Mouse (Mus musculus) lung, postnatal 0 days (tissue): ENCODE measurements around the gene Rab43. TPM values are rescaled to one million over a fixed set of nuclear protein-coding genes. Genes with fewer than 3 reads are reported as not detected.
A peak's percentile ranks its signal among the peaks of the same experiment; 100 is the strongest.

ENCODE experiments used
- ATAC-seq: fragments of 200-750 bp; cut with Nextera tagmentation; 2 replicates; pipeline ENCODE4 v1.8.0; 2017; ENCODE audit warnings: moderate library complexity
- DNase-seq: peaks from one replicate; pipeline ENCODE4 v3.0.0-alpha.2; 2016; ENCODE audit warnings: low spot score
- H3K27ac ChIP-seq: fragments of 300-500 bp; sonication (generic); 2 replicates; pipeline ENCODE4 v1.5.1; 2014; ENCODE audit warnings: antibody characterized with exemption, mild to moderate bottlenecking, low read length, mixed read lengths
- H3K27me3 ChIP-seq: fragments of 300-500 bp; sonication (generic); replicated peaks from 2 replicates; pipeline ENCODE4 v1.6.1; 2014; ENCODE audit warnings: low read length, mixed read lengths; ENCODE audit not compliant: insufficient read depth
- H3K36me3 ChIP-seq: fragments of 300-500 bp; sonication (generic); 2 replicates; pipeline ENCODE4 v1.6.1; 2014; ENCODE audit warnings: low read length, mixed read lengths; ENCODE audit not compliant: insufficient read depth
- H3K4me1 ChIP-seq: fragments of 300-500 bp; sonication (generic); 2 replicates; pipeline ENCODE4 v1.6.1; 2014; ENCODE audit warnings: antibody characterized with exemption, low read depth, low read length, mixed read lengths; ENCODE audit not compliant: insufficient read depth
- H3K4me2 ChIP-seq: fragments of 300-500 bp; sonication (generic); replicated peaks from 2 replicates; pipeline ENCODE4 v1.6.1; 2014; ENCODE audit warnings: low read depth, mild to moderate bottlenecking, low read length, moderate library complexity, mixed read lengths
- H3K4me3 ChIP-seq: fragments of 300-500 bp; sonication (generic); 2 replicates; pipeline ENCODE4 v1.5.1; 2014; ENCODE audit warnings: low read depth, low read length
- H3K9ac ChIP-seq: fragments of 300-500 bp; sonication (generic); replicated peaks from 2 replicates; pipeline ENCODE4 v1.6.1; 2014; ENCODE audit warnings: low read depth, mild to moderate bottlenecking
- H3K9me3 ChIP-seq: fragments of 300-500 bp; sonication (generic); 2 replicates; pipeline ENCODE4 v1.6.1; 2016; ENCODE audit warnings: low read length, mixed read lengths
- CTCF ChIP-seq: IDR thresholded peaks from 2 replicates; pipeline ENCODE4 v1.5.1; 2016; ENCODE audit warnings: antibody characterized with exemption, mild to moderate bottlenecking
- EP300 ChIP-seq: IDR thresholded peaks from 2 replicates; pipeline ENCODE4 v1.6.1; 2016; ENCODE audit warnings: antibody characterized with exemption, mild to moderate bottlenecking, control low read depth
- WGBS: fragments of 180-500 bp; shearing (Covaris S2); extraction: QIAGEN DNeasy Blood & Tissue Kit; methylation state at CpG from one replicate; pipeline ENCODE4 v1.1.7; 2014; 5-methylcytosine and 5-hydroxymethylcytosine counted together
- polyA plus RNA-seq: library from polyadenylated mRNA; unstranded; fragments of >200 nt; fragmentation: Nextera tagmentation; extraction: Ambion mirVana; gene quantifications from 2 replicates; pipeline ENCODE4 v1.2.1, GENCODE M21; 2015

Rab43 gene
- polyA plus RNA-seq, 1 experiment from 2014 or later, result 15.1 TPM

DNA sequence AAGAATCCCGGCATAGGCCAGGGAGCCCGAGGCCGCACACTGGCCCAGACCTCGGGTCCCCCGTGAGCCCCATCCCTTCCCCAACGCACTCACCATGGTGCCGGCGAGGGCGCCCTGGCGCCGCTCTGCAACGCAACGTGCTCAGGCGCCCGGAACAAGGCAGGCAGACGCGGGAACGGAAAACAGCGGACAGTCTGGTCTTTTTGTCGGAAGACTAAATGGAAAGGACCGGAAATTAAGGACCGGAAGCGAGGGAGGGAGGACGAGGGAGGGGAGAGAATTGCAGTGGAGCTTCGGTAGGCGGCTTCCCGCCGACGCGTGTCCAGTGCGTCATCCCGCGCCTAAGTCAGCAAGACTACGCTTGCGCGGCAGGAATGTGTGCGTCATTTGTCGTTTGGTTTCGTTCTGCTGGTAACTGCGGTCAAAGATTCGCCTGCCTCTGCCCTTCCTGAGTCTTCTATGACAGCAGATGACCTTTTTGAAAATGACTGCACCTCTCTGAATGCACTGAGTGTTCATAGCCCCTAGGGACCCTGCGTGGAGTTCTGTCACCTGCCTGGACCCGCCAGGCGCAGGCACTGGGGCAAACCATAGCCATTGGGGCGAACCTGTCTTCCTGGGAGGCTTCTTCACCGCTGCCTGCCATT lies 26.7 kb upstream of the Rab43 start, which contains the start of gene Isy1:
Isy1 (minus strand) TSS at position 248 of the 647 bp plus-strand sequence.
- Histone ChIP-seq H3K27ac (peak within 1 kb of the TSS; percentile 95), H3K27me3 (no peaks in the 10 kb centered on the region), H3K36me3 (peaks cover 10% of the 10 kb centered on the region), H3K9ac (peak within 1 kb of the TSS; percentile 82), H3K9me3 (no peaks in the 10 kb centered on the region), H3K4me2 (peak within 1 kb of the TSS; percentile 81), H3K4me1 (no peaks in the 10 kb centered on the region), H3K4me3 (peak within 1 kb of the TSS; percentile 63)
- DNase-seq (peak; percentile 99), ATAC-seq (peak; percentile 99)
- WGBS, result under 1% methylated on average over 46 of the region's 46 CpGs
- TF ChIP-seq CTCF (peak; percentile 38), EP300 (peak; percentile 70)

GRCm38 (mm10) chr6:87835695-87836094 lies 23.7 kb upstream of the Rab43 start, which contains the start of gene Gm45140:
TSS of gene Gm45140 (minus strand) at chr6:87835795.
- WGBS, result 89% methylated on average over 7 of the region's 7 CpGs
- H3K27ac ChIP-seq, result no peak within 1 kb of the TSS
- H3K9ac ChIP-seq, result no peak within 1 kb of the TSS
- peaks cover 6% of the 10 kb centered on the region for H3K36me3 ChIP-seq
- ATAC-seq, result no peak
- no peaks in the 10 kb centered on the region for H3K9me3 ChIP-seq
- no peaks in the 10 kb centered on the region for H3K4me1 ChIP-seq
- TF ChIP-seq CTCF (no peak), EP300 (no peak)
- H3K27me3 ChIP-seq, result no peaks in the 10 kb centered on the region
- DNase-seq, result no peak
- no peak within 1 kb of the TSS for H3K4me3 ChIP-seq
- H3K4me2 ChIP-seq, result no peak within 1 kb of the TSS

- 100% methylated on average over 2 of the region's 2 CpGs for WGBS
- DNase-seq, result no peak
- peaks cover 35% of the 10 kb centered on the region for H3K36me3 ChIP-seq
These were observed 8.4 kb upstream of the Rab43 start for GRCm38 (mm10) chr6:87820366-87820765.

DNA sequence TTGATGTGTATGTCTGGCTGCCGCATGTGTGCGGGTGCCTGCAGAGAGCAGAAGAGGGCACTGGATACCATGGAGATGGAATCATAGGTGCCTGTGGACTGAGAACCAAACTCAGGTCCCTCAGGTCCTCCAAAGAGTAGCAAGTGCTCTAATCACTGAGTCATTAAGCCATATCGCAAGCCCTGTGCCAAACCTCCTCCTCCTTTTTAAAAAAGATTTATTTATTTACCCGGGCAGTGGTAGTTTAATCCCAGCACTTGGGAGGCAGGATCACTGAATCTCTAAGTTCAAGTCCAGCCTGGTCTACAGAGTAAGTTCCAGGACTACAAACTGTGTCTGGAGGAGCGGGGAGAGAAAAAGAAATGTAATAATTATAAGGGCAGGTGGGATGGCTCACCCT lies 2.5 kb upstream of the Rab43 start:
- no peak for DNase-seq
- Histone ChIP-seq H3K9ac (no peak overlapping the region), H3K36me3 (peaks cover 22% of the 10 kb centered on the region; the same call in 1 of the 2 replicates), H3K4me3 (no peak overlapping the region), H3K4me2 (no peak overlapping the region), H3K27ac (no peak overlapping the region), H3K9me3 (no peaks in the 10 kb centered on the region), H3K27me3 (no peaks in the 10 kb centered on the region), H3K4me1 (peaks cover 3% of the 10 kb centered on the region; the same call in 1 of the 2 replicates)
- 87% methylated on average over 5 of the region's 5 CpGs for WGBS
- TF ChIP-seq EP300 (no peak), CTCF (no peak)
- ATAC-seq, result no peak

More at GRCm38 (mm10) chr6:87820366-87820765, 8.4 kb upstream of the Rab43 start:
- no peak for ATAC-seq
- H3K4me3 ChIP-seq, result no peak overlapping the region
- no peaks in the 10 kb centered on the region for H3K27me3 ChIP-seq
- no peak for TF ChIP-seq EP300
- no peak for TF ChIP-seq CTCF
- H3K4me2 ChIP-seq, result no peak overlapping the region
- H3K4me1 ChIP-seq, result no peaks in the 10 kb centered on the region
- H3K27ac ChIP-seq, result no peak overlapping the region
- no peak overlapping the region for H3K9ac ChIP-seq
- no peaks in the 10 kb centered on the region for H3K9me3 ChIP-seq

- peak; percentile 9 for DNase-seq
- WGBS, result 88% methylated on average over 1 of the region's 1 CpGs
These were observed 692 bp upstream of the Rab43 start for GRCm38 (mm10) chr6:87812656-87813055.

DNA sequence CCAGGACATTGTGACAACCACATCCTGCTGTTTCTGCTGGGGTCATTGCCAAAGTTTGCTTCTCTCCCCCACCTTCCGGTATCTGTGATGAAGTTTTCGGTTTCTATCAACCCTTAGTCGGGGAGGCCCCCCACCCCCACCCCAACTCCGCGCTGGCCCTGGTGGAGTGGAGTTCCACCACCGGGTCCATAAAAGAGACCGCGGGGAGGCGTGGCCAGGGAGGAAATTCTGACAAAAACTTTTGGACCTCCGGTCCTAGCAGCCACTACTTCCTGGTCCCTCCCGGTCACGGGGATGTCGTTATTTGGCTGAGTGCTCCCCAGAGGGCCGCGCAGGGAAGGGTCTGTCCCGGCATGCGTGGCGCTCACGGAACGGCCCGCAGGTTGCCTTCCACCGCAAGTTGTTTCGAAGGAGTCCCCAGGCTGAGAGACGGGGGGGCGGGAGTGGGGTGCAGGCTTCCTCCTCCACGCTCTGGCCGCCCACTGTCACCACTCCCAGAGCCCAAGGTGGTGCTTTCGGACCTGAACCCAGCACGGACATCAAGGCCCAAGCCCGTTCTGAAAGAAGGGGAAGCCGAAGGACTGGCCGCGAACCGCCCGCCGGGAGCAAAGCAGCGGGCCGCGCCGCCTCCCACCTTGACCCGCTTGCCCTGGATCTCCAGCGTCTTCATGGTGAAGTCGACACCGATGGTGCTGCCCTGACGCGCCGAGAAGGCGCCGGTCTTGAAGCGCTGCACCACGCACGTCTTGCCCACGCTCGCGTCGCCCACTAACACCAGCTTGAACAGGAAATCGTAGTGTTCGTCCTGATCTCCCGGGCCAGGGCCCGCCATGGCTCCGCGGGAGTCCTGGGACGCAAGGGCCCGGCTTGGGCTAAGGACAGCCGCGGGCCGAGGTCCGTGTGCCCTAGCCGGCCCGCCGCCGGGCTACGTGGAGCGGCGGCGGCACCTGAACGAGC lies 973 bp downstream of the Rab43 start:
- peak; percentile 81 for DNase-seq
- Histone ChIP-seq H3K36me3 (no peaks in the 10 kb centered on the region), H3K9ac (peak overlapping the region; percentile 73), H3K4me2 (peak overlapping the region; percentile 80), H3K4me1 (peaks cover 6% of the 10 kb centered on the region; the same call in 1 of the 2 replicates), H3K9me3 (no peaks in the 10 kb centered on the region), H3K27me3 (no peaks in the 10 kb centered on the region), H3K4me3 (peak overlapping the region; percentile 73), H3K27ac (peak overlapping the region; percentile 95)
- WGBS, result under 1% methylated on average over 61 of the region's 77 CpGs
- 0 out of 2 replicates have a peak, but pooled peaks have one; percentile 15 for TF ChIP-seq EP300
- TF ChIP-seq CTCF, result no peak
- peak; percentile 3 for ATAC-seq

More at GRCm38 (mm10) chr6:87812656-87813055, 692 bp upstream of the Rab43 start:
- Histone ChIP-seq H3K4me2 (peak overlapping the region; percentile 80), H3K36me3 (peaks cover 6% of the 10 kb centered on the region; the same call in 1 of the 2 replicates), H3K27ac (peak overlapping the region; percentile 95), H3K4me3 (peak overlapping the region; percentile 73; the same call in 1 of the 2 replicates), H3K9me3 (no peaks in the 10 kb centered on the region), H3K9ac (no peak overlapping the region; the same call in 1 of the 2 replicates), H3K27me3 (no peaks in the 10 kb centered on the region), H3K4me1 (peaks cover 6% of the 10 kb centered on the region; the same call in 1 of the 2 replicates)
- ATAC-seq, result no peak
- TF ChIP-seq CTCF (no peak), EP300 (no peak)
